In the genomic region with DNA sequence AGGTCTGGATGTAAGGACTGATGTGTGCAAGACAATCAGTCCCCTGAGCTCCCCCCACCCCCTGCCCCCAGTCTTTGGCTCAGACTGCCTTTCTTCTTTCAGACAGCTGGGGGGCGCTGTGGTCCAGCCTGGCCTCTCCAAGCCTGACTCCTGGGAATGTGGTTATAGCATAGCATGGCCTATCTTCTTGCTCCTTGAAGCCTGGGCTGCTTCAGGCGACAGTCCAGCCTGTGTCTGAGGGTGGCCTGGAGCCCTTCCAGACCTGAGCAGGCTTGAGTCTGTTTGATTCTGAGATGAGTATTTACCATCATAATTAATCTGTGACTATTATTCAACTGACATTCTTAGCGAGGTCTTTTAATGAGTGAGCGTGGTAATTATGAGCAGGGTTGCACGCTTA, we compare ENCODE assay signal across 18 mouse cellular contexts. TPM values are rescaled to one million over a fixed set of nuclear protein-coding genes. Genes with fewer than 3 reads are reported as not detected.
DNase-seq lines count a peak whose midpoint lies in the region; ATAC-seq and TF ChIP-seq lines count a peak whose summit lies in the region.
"Had no signal": no experiment of that assay in that cellular context is flagged by ENCODE, and none has a peak within 500 bp of the region (broad histone marks: within the 10 kb centered on the region; RNA-seq: fewer than 3 reads in every experiment).

No protein-coding gene starts in this region.

- 34% methylated on average over 5 of the region's 5 CpGs for WGBS in forebrain, postnatal 0 days
- WGBS in forebrain, embryonic 13.5 days: 46% methylated on average over 5 of the region's 5 CpGs
- WGBS in heart, embryonic 11.5 days (ENCODE audit: insufficient replicate concordance): 59% methylated on average over 5 of the region's 5 CpGs

- no peak overlapping the region for H3K27ac ChIP-seq in forebrain, postnatal 0 days (ENCODE audit: low read depth, low read length)
- no peak overlapping the region for H3K27ac ChIP-seq in forebrain, embryonic 13.5 days
- H3K27ac ChIP-seq in ES-Bruce4 (ENCODE audit: insufficient read depth, low read length): no peak overlapping the region
- H3K27ac ChIP-seq in heart, embryonic 11.5 days (ENCODE audit: low read depth, low read length): no peak overlapping the region
- H3K27ac ChIP-seq: heart, embryonic 10.5 days; limb, embryonic 10.5 days; lung, embryonic 15.5 days; midbrain, embryonic 12.5 days; neural tube, embryonic 12.5 days had no signal

- no peak overlapping the region for H3K4me3 ChIP-seq in forebrain, postnatal 0 days (ENCODE audit: low read depth, low read length)
- H3K4me3 ChIP-seq in forebrain, embryonic 13.5 days: no peak overlapping the region
- no peak overlapping the region for H3K4me3 ChIP-seq in ES-Bruce4 (ENCODE audit: low read depth, low read length)
- no peak overlapping the region for H3K4me3 ChIP-seq in heart, embryonic 11.5 days (ENCODE audit: low read depth, low read length)
- H3K4me3 ChIP-seq: heart, embryonic 10.5 days; limb, embryonic 10.5 days; lung, embryonic 15.5 days; midbrain, embryonic 12.5 days; neural tube, embryonic 12.5 days had no signal

- no peak overlapping the region for H3K9ac ChIP-seq in forebrain, postnatal 0 days
- H3K9ac ChIP-seq in forebrain, embryonic 13.5 days: no peak overlapping the region
- no peak overlapping the region for H3K9ac ChIP-seq in ES-Bruce4 (ENCODE audit: low read depth, poor library complexity, severe bottlenecking)
- H3K9ac ChIP-seq in heart, embryonic 11.5 days (ENCODE audit: low read depth, low read length): no peak overlapping the region
- H3K9ac ChIP-seq: lung, embryonic 15.5 days; midbrain, embryonic 12.5 days; neural tube, embryonic 12.5 days had no signal

- peak; percentile 32; the same call in 1 of the 2 replicates for ATAC-seq in forebrain, postnatal 0 days
- no peak for ATAC-seq in forebrain, embryonic 13.5 days
- no peak for ATAC-seq in heart, embryonic 11.5 days (replicated peaks; ENCODE audit: insufficient number of reproducible peaks, low FRiP score, low TSS enrichment)

- intact Hi-C loops in left cerebral cortex, postnatal 4 days (cut with DNase I): loop anchor here (5.0 kb wide), 3 partner anchors 439 to 794 kb away; no protein-coding TSS in a partner anchor
- intact Hi-C loops in left cerebral cortex, postnatal 36 days (cut with DNase I): loop anchor here (5.0 kb wide), 1 partner anchor 794 kb away; no protein-coding TSS in a partner anchor

- no peaks in the 10 kb centered on the region for H3K4me1 ChIP-seq in forebrain, postnatal 0 days (ENCODE audit: insufficient read depth)
- peaks cover 26% of the 10 kb centered on the region for H3K4me1 ChIP-seq in forebrain, embryonic 13.5 days
- no peaks in the 10 kb centered on the region for H3K4me1 ChIP-seq in ES-Bruce4 (ENCODE audit: control insufficient read depth, insufficient read depth, low read length)
- H3K4me1 ChIP-seq in heart, embryonic 11.5 days (ENCODE audit: control insufficient read depth, insufficient read depth, low read length): no peaks in the 10 kb centered on the region
- H3K4me1 ChIP-seq: heart, embryonic 10.5 days; lung, embryonic 15.5 days had no signal

- H3K4me2 ChIP-seq in forebrain, postnatal 0 days (ENCODE audit: low read depth): no peak overlapping the region
- H3K4me2 ChIP-seq in forebrain, embryonic 13.5 days: no peak overlapping the region
- no peak overlapping the region for H3K4me2 ChIP-seq in heart, embryonic 11.5 days
- H3K4me2 ChIP-seq: lung, embryonic 15.5 days; midbrain, embryonic 12.5 days; neural tube, embryonic 12.5 days had no signal

- H3K9me3 ChIP-seq in forebrain, postnatal 0 days (ENCODE audit: low read length): no peaks in the 10 kb centered on the region
- H3K9me3 ChIP-seq in forebrain, embryonic 13.5 days (replicated peaks): no peaks in the 10 kb centered on the region
- H3K9me3 ChIP-seq in ES-Bruce4 (replicated peaks; ENCODE audit: control insufficient read depth, insufficient read depth, low read length, poor library complexity, severe bottlenecking): no peaks in the 10 kb centered on the region
- H3K9me3 ChIP-seq in heart, embryonic 11.5 days (replicated peaks; ENCODE audit: control insufficient read depth, low read length): no peaks in the 10 kb centered on the region
- H3K9me3 ChIP-seq: heart, embryonic 10.5 days; limb, embryonic 10.5 days; lung, embryonic 15.5 days; midbrain, embryonic 12.5 days; neural tube, embryonic 12.5 days had no signal

- TF ChIP-seq EP300 in ES-Bruce4 (IDR thresholded peaks at IDR 0.05; ENCODE audit: insufficient read depth, low read depth, low read length): no peak

- TF ChIP-seq POLR2A in ES-Bruce4 (IDR thresholded peaks at IDR 0.05; ENCODE audit: insufficient read depth, low read length): no peak
- TF ChIP-seq POLR2A in brain, embryonic 14.5 days (IDR thresholded peaks at IDR 0.05; ENCODE audit: borderline replicate concordance, extremely low read depth, insufficient read depth, insufficient read length, poor library complexity, severe bottlenecking): no peak

- TF ChIP-seq CTCF in forebrain, postnatal 0 days (IDR thresholded peaks at IDR 0.05; ENCODE audit: low read depth): peak; percentile 52
- peak; percentile 60 for TF ChIP-seq CTCF in ES-Bruce4 (IDR thresholded peaks at IDR 0.05; ENCODE audit: low read depth, low read length)
- peak; percentile 31; the same call in 1 of the 2 replicates for TF ChIP-seq CTCF in brain, embryonic 14.5 days (IDR thresholded peaks at IDR 0.05; ENCODE audit: borderline replicate concordance, extremely low read depth, insufficient read depth, insufficient read length)

- H3K27me3 ChIP-seq in forebrain, postnatal 0 days (ENCODE audit: insufficient read depth, low read length): peaks cover 49% of the 10 kb centered on the region
- H3K27me3 ChIP-seq in forebrain, embryonic 13.5 days: peaks cover 79% of the 10 kb centered on the region
- H3K27me3 ChIP-seq in ES-Bruce4 (ENCODE audit: control insufficient read depth, insufficient read depth, low read length, poor library complexity, severe bottlenecking): peaks cover 5% of the 10 kb centered on the region
- peaks cover 76% of the 10 kb centered on the region for H3K27me3 ChIP-seq in heart, embryonic 11.5 days (ENCODE audit: control insufficient read depth, insufficient read depth, low read length)

- DNase-seq in forebrain, postnatal 0 days: no peak
- peak; percentile 47 for DNase-seq in left cerebral cortex, postnatal 4 days
- no peak for DNase-seq in left cerebral cortex, postnatal 36 days (ENCODE audit: low spot score in 2 of 2)
- no peak for DNase-seq in brain, embryonic 14.5 days (ENCODE audit: low read depth)
- DNase-seq in adrenal gland, adult 2 months: no peak
- DNase-seq: B cell, adult 2 months; cerebellum, adult 11 months; kidney, adult 8-10 months had no signal

- H3K36me3 ChIP-seq in forebrain, postnatal 0 days (ENCODE audit: insufficient read depth): no peaks in the 10 kb centered on the region
- H3K36me3 ChIP-seq in forebrain, embryonic 13.5 days (ENCODE audit: poor library complexity, severe bottlenecking): no peaks in the 10 kb centered on the region
- no peaks in the 10 kb centered on the region for H3K36me3 ChIP-seq in ES-Bruce4 (ENCODE audit: control insufficient read depth, insufficient read depth, low read length, poor library complexity, severe bottlenecking)
- no peaks in the 10 kb centered on the region for H3K36me3 ChIP-seq in heart, embryonic 11.5 days (ENCODE audit: control insufficient read depth, insufficient read depth, low read length)
- H3K36me3 ChIP-seq: heart, embryonic 10.5 days; limb, embryonic 10.5 days; lung, embryonic 15.5 days; midbrain, embryonic 12.5 days; neural tube, embryonic 12.5 days had no signal

RNA-seq across cellular contexts. Expression of gene Six3, which starts 17.7 kb away (rescaled TPM):
- total RNA-seq in forebrain, postnatal 0 days (2014; rRNA removed): 3.5 and 12.0 TPM in 2 replicates
- polyA plus RNA-seq in forebrain, postnatal 0 days (2015; fragmentation: Nextera tagmentation; extraction: Ambion mirVana): 9.5 and 16.6 TPM in 2 replicates
- polyA plus RNA-seq in forebrain, embryonic 13.5 days (2015; fragmentation: Nextera tagmentation; extraction: Ambion mirVana): 18.2 and 22.4 TPM in 2 replicates
- total RNA-seq in left cerebral cortex, postnatal 4 days (2021): 1 to 10 TPM; 2.4 to 6.4 TPM
- 1 to 10 TPM; 2.1 to 6.1 TPM for total RNA-seq in left cerebral cortex, postnatal 36 days (2021)
- 0.26 TPM in 1 of 2 replicates, not detected in the other for polyA plus RNA-seq in ES-Bruce4 (2011; ENCODE audit: insufficient read depth, insufficient read length, low read depth, missing spikeins)
- polyA plus RNA-seq in brain, embryonic 14.5 days (2012; rRNA removed): 24.0 and 26.9 TPM in 2 replicates
- not detected for total RNA-seq in adrenal gland, adult 2 months (2021)
- not detected in 2 replicates for polyA plus RNA-seq in adrenal gland, adult 2 months (2012; rRNA removed)
- polyA plus RNA-seq in heart, embryonic 11.5 days (2014; fragmentation: Nextera tagmentation; extraction: Ambion mirVana): not detected in 2 replicates
- total RNA-seq: adrenal gland, postnatal 4 days; hematopoietic stem cell, adult 5-6 weeks had no signal
- polyA plus RNA-seq: limb, embryonic 10.5 days; lung, embryonic 15.5 days; neural tube, embryonic 12.5 days had no signal

RNA-seq across cellular contexts. Expression of gene Six2, which starts 57.0 kb away (rescaled TPM):
- total RNA-seq in forebrain, postnatal 0 days (2014; rRNA removed): 0.92 and 1.1 TPM in 2 replicates
- 0.39 and 0.70 TPM in 2 replicates for polyA plus RNA-seq in forebrain, postnatal 0 days (2015; fragmentation: Nextera tagmentation; extraction: Ambion mirVana)
- 0.37 and 0.74 TPM in 2 replicates for polyA plus RNA-seq in forebrain, embryonic 13.5 days (2015; fragmentation: Nextera tagmentation; extraction: Ambion mirVana)
- 1 to 10 TPM; 1.4 to 1.8 TPM for total RNA-seq in left cerebral cortex, postnatal 4 days (2021)
- total RNA-seq in left cerebral cortex, postnatal 36 days (2021): under 1 TPM; 0.49 to 0.72 TPM
- 0.41 and 0.46 TPM in 2 replicates for polyA plus RNA-seq in ES-Bruce4 (2011; ENCODE audit: insufficient read depth, insufficient read length, low read depth, missing spikeins)
- 1.3 and 3.1 TPM in 2 replicates for polyA plus RNA-seq in brain, embryonic 14.5 days (2012; rRNA removed)
- total RNA-seq in adrenal gland, adult 2 months (2021): not detected
- 0.12 and 0.18 TPM in 2 replicates for polyA plus RNA-seq in adrenal gland, adult 2 months (2012; rRNA removed)
- polyA plus RNA-seq in heart, embryonic 11.5 days (2014; fragmentation: Nextera tagmentation; extraction: Ambion mirVana): 1.5 and 2.1 TPM in 2 replicates
- total RNA-seq: hematopoietic stem cell, adult 5-6 weeks had no signal
